ENCODE assay signal across 8 mouse cellular contexts in the genomic region with DNA sequence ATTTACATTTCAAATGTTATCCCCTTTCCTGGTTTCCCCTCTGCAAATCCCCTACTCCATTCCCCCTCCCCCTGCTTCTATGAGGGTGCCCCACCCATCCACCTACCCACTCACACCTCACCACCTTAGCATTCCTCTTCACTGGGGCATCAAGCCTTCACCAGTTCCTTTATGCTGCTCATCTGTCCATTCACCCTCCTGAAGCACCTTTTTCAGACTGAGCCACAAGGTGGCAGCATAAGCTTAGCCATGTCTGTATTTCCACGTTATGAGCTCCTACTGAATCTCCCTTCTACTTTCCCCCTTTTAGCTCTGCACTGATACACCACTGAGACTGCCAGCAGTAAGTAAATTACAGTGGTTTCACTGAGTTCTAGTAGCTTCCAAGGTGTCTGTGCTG.
A peak's percentile ranks its signal among the peaks of the same experiment; 100 is the strongest.
DNase-seq lines count a peak whose midpoint lies in the region; ATAC-seq and TF ChIP-seq lines count a peak whose summit lies in the region.

No protein-coding gene starts in this region.

- peak; percentile 31; the same call in 1 of the 2 replicates for ATAC-seq in stomach, embryonic 15.5 days (ENCODE audit: insufficient read depth, low FRiP score, low read depth)

- no peaks in the 10 kb centered on the region for H3K4me1 ChIP-seq in thymus, adult 2 months (replicated peaks; ENCODE audit: control insufficient read depth, insufficient read depth, low read length)
- no peaks in the 10 kb centered on the region for H3K4me1 ChIP-seq in midbrain, embryonic 10.5 days
- no peaks in the 10 kb centered on the region for H3K4me1 ChIP-seq in stomach, embryonic 15.5 days

- H3K9ac ChIP-seq in stomach, embryonic 15.5 days = no peak overlapping the region

- peak; percentile 15 for DNase-seq in thymus, adult 2 months
- DNase-seq in thymus, adult 18-20 months = no peak
- peak; percentile 56 to 76 for DNase-seq in cerebellum, postnatal 4 days (ENCODE audit: low spot score in 2 of 2)
- DNase-seq in gastrocnemius, adult 2 months = peak; percentile 38
- DNase-seq in kidney, adult 11 months = peak; percentile 20
- peak; percentile 84 to 88 for DNase-seq in left cerebral cortex, postnatal 14 days (ENCODE audit: low spot score in 2 of 2)
- peak; percentile 81 for DNase-seq in midbrain, embryonic 10.5 days (ENCODE audit: low spot score)

- 6% methylated on average over 1 of the region's 1 CpGs for WGBS in thymus, adult 2 months
- 2% methylated on average over 1 of the region's 1 CpGs for WGBS in midbrain, embryonic 10.5 days
- 0% methylated on average over 1 of the region's 1 CpGs for WGBS in stomach, embryonic 15.5 days

- no peak for TF ChIP-seq CTCF in thymus, adult 2 months (IDR thresholded peaks at IDR 0.05; ENCODE audit: borderline replicate concordance, control insufficient read depth, extremely low read depth, insufficient read depth, low read length, poor library complexity)
- TF ChIP-seq CTCF in gastrocnemius, adult 2 months (IDR thresholded peaks at IDR 0.05) = peak; percentile 67

- no peaks in the 10 kb centered on the region for H3K9me3 ChIP-seq in midbrain, embryonic 10.5 days (replicated peaks)
- no peaks in the 10 kb centered on the region for H3K9me3 ChIP-seq in stomach, embryonic 15.5 days

- no peak overlapping the region for H3K4me2 ChIP-seq in stomach, embryonic 15.5 days

- no peak for TF ChIP-seq POLR2A in thymus, adult 2 months (IDR thresholded peaks at IDR 0.05; ENCODE audit: control insufficient read depth, extremely low read depth, insufficient read depth, low read length, poor library complexity)

- no peak overlapping the region for H3K4me3 ChIP-seq in thymus, adult 2 months (ENCODE audit: control insufficient read depth, insufficient read depth, low read length)
- no peak overlapping the region for H3K4me3 ChIP-seq in gastrocnemius, adult 2 months
- no peak overlapping the region for H3K4me3 ChIP-seq in midbrain, embryonic 10.5 days
- no peak overlapping the region for H3K4me3 ChIP-seq in stomach, embryonic 15.5 days (replicated peaks)

- H3K36me3 ChIP-seq in thymus, adult 2 months (ENCODE audit: control insufficient read depth, insufficient read depth, low read length) = no peaks in the 10 kb centered on the region
- H3K36me3 ChIP-seq in midbrain, embryonic 10.5 days = no peaks in the 10 kb centered on the region
- H3K36me3 ChIP-seq in stomach, embryonic 15.5 days = no peaks in the 10 kb centered on the region

- no peak overlapping the region for H3K27ac ChIP-seq in thymus, adult 2 months (ENCODE audit: control insufficient read depth, insufficient read depth, low read length)
- H3K27ac ChIP-seq in gastrocnemius, adult 2 months = no peak overlapping the region
- H3K27ac ChIP-seq in midbrain, embryonic 10.5 days (replicated peaks) = no peak overlapping the region
- H3K27ac ChIP-seq in stomach, embryonic 15.5 days = no peak overlapping the region

- intact Hi-C loops in gastrocnemius, adult 2 months (cut with DNase I) = no loop called here
- intact Hi-C loops in left cerebral cortex, postnatal 14 days (cut with DNase I) = loop anchor here (2.0 to 10.0 kb wide), 2 partner anchors 197 to 783 kb away; no protein-coding TSS in a partner anchor

- no peaks in the 10 kb centered on the region for H3K27me3 ChIP-seq in thymus, adult 2 months (ENCODE audit: control insufficient read depth, insufficient read depth, low read length)
- H3K27me3 ChIP-seq in midbrain, embryonic 10.5 days (ENCODE audit: low read depth, poor library complexity, severe bottlenecking) = no peaks in the 10 kb centered on the region
- no peaks in the 10 kb centered on the region for H3K27me3 ChIP-seq in stomach, embryonic 15.5 days (replicated peaks)

Comparison
In these comparisons a context has a peak if more than half of its experiments do, and no peak if none do; other contexts are left out.
1. DNase-seq: peak in thymus, adult 2 months (single experiment), cerebellum, postnatal 4 days (2 of 2), gastrocnemius, adult 2 months (single experiment), kidney, adult 11 months (single experiment), left cerebral cortex, postnatal 14 days (2 of 2) and midbrain, embryonic 10.5 days (single experiment); none in thymus, adult 18-20 months (0 of 2).